Mouse (Mus musculus) brain, embryonic 18.5 days (tissue): ENCODE measurements around the gene Arxes1.
"Not testable (repeated sequence)": the region's sequence is repeated elsewhere in the genome, so short reads cannot be mapped to it uniquely, and the experiment has no call there.

Source experiments
- DNase-seq: peaks from one replicate; pipeline ENCODE4 v3.0.0-alpha.2; 2012; ENCODE audit warnings: low read depth, low spot score

Gene Arxes1

GRCm38 (mm10) chrX:136032799-136033763 lies at the start of gene Arxes1:
TSS of gene Arxes1 (plus strand) at chrX:136033367.
- not testable (repeated sequence) for DNase-seq

DNA sequence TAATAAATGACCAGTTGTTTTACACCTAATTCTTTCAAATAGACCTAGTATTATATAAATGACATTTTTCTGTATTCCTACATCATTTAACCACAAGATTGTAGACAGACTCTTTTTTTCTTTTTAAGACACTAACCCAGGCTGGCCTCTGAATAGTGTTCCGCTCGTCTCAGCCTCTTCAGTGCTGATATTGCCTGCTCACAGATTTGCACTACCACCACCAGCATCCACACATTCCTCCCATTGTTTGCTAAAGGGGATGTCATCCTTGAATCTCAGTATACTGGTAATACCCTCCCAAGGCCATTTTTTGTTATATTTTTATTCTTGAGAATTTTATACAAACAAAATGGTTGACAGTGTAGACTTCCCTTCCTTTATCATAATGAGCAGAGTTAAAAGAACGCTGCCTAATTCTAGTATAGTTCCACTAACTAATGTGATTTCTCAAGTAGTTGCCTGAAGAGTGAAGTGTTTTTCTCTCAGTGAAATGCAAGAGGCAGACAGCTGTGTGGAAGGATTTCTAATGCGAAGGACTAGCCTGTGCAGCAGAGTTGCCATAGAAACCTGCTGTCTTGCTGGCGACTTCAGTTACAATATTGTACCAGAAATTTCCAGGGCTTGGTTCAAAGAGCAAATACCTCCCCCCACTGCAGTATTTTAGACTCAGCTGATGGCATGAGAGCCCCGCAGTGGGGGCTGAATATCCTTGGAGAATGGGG lies 48.5 kb upstream of the Arxes1 start:
- DNase-seq, result no peak

- DNase-seq, result no peak
Measured at GRCm38 (mm10) chrX:135986267-135986666, 46.9 kb upstream of the Arxes1 start.

- no peak for DNase-seq
Measured at GRCm38 (mm10) chrX:135990661-135991060, 42.5 kb upstream of the Arxes1 start.

DNA sequence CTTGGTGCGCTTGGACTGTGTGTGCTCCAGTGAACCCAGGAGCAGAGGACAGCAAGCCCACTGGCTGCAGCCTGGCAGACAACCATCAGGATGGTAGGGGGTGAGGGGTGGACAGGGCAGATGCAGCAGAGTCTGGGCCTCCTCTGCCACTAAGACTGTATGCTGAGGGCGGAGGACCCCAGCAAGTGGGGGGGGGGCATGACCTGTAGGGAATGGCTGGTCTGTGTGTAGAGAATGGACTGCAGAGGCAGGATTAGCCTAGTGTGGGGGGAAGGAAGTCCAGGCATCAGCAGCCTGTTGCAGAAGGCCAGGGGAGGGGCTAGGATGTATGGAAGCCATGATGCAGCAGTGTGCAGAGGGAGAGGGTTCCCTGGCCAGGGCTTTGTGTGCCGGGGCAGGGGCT lies 40.0 kb upstream of the Arxes1 start:
- not testable (repeated sequence) for DNase-seq

DNA sequence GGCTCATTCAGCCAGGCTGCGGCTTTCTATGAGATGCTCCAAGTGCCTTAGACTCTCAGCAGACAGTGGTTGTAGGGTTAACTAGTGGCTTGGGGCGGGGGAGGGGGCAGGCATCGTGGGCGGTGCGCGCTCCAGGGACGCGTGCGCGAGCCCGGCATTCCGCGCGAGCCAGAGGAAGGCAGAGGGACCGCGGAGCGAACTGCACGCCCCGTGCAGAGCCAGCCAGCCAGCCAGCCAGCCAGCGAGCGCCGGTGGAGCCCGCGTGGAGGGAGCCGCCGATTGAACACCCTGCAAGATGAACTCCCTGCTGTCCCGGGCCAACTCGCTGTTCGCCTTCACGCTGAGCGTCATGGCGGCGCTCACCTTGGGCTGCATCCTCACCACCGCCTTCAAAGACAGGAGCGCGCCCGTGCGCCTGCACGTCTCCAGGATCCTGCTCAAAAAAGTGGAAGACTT lies 39.5 kb upstream of the Arxes1 start, which contains the start of gene Arxes2:
Arxes2 (plus strand) TSS at position 161 of the 456 bp plus-strand sequence.
- DNase-seq, result not testable (repeated sequence)

DNA sequence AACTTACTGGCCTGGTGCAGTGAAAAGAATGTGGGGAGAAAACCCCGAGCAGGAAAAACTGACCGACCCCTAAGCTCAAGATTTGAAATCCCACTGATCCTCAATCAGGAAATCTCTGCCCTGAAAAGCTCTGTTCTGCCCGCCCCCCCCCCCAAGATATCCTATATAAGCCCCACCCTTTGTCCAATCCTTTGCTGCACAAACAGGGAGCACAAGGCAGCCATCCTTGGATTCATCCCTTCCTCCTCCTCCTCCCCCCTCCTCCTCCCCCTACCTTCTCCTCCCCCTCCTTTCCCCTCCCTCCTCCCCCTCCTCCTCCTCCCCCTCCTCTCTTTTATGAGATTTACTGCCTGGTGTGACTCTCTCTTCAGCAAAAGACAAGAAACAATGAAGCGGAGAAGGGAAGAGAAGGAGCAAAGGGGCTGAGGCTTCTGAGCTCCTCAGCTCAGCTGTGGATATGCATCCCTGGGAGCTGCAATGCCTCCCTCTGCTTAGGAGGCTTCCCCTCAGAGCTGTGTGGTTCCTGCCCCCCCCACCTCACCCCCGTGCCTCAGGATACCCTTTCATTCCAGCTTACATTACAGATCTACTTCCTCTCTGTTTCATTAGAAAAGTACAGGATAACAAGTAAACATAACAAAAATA lies 25.8 kb upstream of the Arxes1 start:
- no peak for DNase-seq

DNA sequence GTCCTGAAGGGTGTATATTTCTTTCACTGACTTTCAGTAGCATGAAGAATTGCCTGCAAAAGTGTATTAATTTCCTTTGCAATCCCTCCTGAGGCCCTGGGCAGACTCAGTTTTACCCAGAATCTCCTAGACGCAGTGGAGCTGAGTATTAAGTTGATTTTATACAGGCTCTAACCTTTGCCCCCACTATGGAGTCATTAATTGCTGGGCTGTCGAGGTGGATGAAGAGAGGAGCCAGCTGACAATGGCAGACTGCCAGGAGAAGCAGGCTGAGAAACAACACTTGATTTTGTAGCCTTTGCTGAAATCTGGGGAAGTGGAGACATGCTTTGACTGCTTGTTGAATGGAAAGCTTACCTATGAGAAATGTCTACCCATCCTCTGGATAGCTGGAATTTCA lies 18.8 kb upstream of the Arxes1 start:
- DNase-seq, result no peak

DNA sequence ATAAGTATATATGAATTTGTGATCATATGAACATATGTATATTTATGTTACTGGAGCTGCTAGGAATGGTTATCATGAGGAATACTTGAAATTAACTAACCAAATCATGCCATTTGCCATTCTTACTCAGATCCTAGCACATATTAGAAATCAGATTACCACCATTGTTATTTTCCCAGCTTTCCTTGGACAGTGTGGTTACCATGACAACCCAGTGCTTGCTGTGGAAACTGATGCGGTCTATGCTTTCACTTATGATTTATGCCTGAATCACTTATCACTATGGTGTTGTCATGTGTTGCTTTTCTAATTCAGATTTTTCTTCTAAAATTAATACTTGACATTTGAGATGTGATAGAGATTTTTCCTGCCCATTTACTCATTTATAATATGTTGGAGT lies 2.8 kb upstream of the Arxes1 start:
- DNase-seq, result peak; percentile 3

DNA sequence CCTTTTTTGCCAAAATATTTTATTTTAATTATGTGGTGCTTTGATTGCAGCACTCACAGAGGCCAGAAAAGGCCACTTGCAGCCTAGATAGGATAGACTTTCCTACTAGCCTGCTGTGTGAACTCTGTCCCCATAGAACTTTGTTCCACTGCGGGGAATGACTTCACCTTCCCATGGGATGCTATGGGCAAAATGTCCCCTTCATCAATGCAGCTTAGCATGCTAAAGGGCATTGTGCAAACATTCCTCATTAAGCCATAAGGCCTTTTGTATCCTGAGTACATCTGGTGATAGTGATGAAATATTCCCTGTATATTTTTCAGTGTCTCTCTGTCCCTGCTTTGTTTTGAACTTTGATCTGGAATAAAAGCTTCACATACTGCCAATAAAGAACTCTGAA lies 10.6 kb downstream of the Arxes1 start:
- DNase-seq, result no peak

DNA sequence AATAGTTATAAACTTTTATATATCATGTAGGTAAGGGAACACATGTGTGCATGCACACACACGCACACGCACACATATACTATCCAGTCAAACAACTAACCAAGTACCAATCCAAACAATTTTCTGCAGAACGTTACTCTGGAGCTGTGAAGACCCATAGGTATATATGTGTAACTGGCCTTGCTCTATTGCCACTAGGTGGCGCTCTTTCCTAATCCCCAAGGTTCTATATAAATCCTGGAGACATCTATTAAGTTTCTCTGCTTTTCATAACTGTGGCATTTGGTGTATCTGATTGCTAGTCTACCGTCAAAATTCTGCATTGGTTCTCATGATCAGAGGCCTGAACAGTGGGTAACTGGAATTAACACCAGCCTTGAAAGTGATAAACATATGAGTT lies 14.4 kb downstream of the Arxes1 start:
- peak; percentile 39 for DNase-seq

DNA sequence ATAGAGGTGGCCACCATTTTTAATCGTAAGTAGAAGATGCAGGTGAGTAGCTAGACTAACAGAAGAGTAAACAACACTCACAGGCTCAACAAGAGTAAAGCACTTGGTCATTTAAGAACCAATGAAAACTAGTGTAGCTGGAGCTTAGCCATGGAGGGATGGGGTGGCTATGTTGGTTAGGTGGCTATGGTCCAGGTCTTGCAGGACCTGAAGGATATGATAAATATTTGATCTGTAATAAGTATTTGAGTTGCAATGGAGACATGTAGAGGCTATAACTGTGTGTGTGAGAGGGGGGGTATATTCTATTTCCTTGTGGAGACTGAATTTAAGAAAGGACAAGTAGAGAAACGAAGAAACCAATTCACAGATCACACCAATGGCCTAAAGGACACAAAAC lies 18.1 kb downstream of the Arxes1 start:
- no peak for DNase-seq

- DNase-seq, result no peak
Measured at GRCm38 (mm10) chrX:136060698-136061097, 27.5 kb downstream of the Arxes1 start.

GRCm38 (mm10) chrX:136067201-136067991 lies 34.2 kb downstream of the Arxes1 start:
- peak; percentile 43 for DNase-seq

DNA sequence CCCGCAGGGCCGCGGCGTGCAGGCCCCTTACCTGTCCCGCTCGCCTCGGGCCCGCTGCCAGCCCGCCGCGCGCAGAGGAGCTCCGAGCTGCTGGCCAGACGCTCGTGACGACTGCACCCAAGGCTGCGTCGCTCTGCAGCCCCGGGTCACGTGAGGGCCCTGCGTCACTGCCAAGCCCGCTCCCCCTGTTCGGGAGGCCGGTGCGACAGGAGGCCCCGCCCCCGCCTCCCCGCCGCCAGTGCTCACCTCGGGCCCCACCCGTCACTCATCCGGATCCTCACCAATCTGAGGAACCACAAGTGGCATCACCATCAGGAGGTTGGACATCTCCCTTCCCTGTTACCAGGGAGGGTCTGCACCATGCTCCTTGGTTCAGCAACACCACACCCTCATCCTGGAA lies 34.9 kb downstream of the Arxes1 start, which contains the start of gene Bex2:
Bex2 (minus strand) TSS at position 217 of the 400 bp plus-strand sequence.
- not testable (repeated sequence) for DNase-seq
